Mouse (Mus musculus) megakaryocyte, embryonic 14.5 days (primary cell): ENCODE results near the gene Tnks2. TPM values are rescaled to one million over a fixed set of nuclear protein-coding genes. Genes with fewer than 3 reads are reported as not detected.
"Not testable (repeated sequence)": the region's sequence is repeated elsewhere in the genome, so short reads cannot be mapped to it uniquely, and the experiment has no call there.

Source experiments
- H3K27me3 ChIP-seq: replicated peaks from 2 replicates; pipeline ENCODE3; 2012; ENCODE audit warnings: inconsistent platforms
- H3K36me3 ChIP-seq: replicated peaks from 2 replicates; pipeline ENCODE3; 2012; ENCODE audit warnings: low read length, inconsistent platforms, mixed read lengths
- H3K4me1 ChIP-seq: 2 replicates; pipeline ENCODE4 v1.6.1; 2012; ENCODE audit warnings: inconsistent platforms
- H3K4me3 ChIP-seq: replicated peaks from 2 replicates; pipeline ENCODE3; 2012; ENCODE audit warnings: moderate library complexity, mild to moderate bottlenecking, inconsistent platforms
- H3K9me3 ChIP-seq: 2 replicates; pipeline ENCODE4 v1.6.1; 2012; ENCODE audit warnings: inconsistent platforms
- FLI1 ChIP-seq: IDR thresholded peaks from 2 replicates; pipeline ENCODE4 v1.6.1; 2012; ENCODE audit warnings: low read length, inconsistent platforms, mixed read lengths
- GATA1 ChIP-seq: IDR thresholded peaks from 3 replicates; pipeline ENCODE4 v1.6.1; 2012; ENCODE audit warnings: mixed read lengths, low read length, inconsistent platforms, borderline replicate concordance
- polyA plus RNA-seq: library from polyadenylated mRNA; stranded (reverse); fragments of >175 nt; gene quantifications from 2 replicates; pipeline ENCODE4 v1.2.3, GENCODE M21; 2012; ENCODE audit warnings: low replicate concordance; ENCODE audit not compliant: insufficient read depth

Gene Tnks2
- polyA plus RNA-seq, 1 experiment = 1.3 TPM

DNA sequence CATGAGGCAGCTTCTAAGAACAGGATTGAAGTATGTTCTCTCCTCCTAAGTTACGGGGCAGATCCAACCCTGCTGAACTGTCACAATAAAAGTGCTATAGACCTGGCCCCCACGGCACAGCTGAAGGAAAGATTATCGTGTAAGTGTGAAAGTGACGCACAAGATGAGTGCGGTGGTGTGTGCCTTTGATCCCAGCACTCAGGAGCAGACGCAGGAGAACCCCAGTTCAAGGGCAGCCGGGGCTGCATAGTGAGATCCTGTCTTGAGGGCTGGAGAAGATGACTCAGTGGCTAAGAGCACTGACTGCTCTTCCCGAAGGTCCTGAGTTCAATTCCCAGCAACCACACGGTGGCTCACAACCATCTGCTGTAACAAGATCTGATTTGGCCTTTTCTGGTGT, 23.8 kb downstream of the Tnks2 start:
- Histone ChIP-seq H3K36me3 (peaks cover 94% of the 10 kb centered on the region), H3K9me3 (no peaks in the 10 kb centered on the region), H3K27me3 (no peaks in the 10 kb centered on the region), H3K4me1 (peaks cover 17% of the 10 kb centered on the region), H3K4me3 (no peak overlapping the region)
- no peak for TF ChIP-seq FLI1

DNA sequence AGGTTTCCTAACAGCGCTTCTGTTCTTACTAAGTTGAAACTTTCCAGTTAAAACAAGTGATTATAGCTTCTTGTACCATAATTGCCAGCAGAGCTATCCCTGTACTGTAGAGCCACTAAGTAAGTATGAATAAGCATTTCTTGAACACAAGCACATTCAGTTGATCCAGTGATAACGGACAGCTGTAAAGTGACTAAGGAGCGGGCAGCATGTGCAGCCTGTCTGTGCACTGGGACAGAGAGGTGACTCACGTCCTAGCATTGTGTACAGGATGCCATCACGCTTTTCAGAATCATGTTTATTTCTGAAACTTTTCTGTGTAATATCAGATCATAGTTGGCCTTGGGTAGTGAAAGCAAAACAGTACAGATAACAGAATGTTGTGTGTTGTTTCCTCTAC, 26.4 kb downstream of the Tnks2 start:
- Histone ChIP-seq H3K27me3 (no peaks in the 10 kb centered on the region), H3K36me3 (peaks cover 93% of the 10 kb centered on the region), H3K9me3 (no peaks in the 10 kb centered on the region), H3K4me1 (peaks cover 17% of the 10 kb centered on the region), H3K4me3 (peak overlapping the region; percentile 62)
- TF ChIP-seq FLI1 = no peak
- no peak for TF ChIP-seq GATA1

DNA sequence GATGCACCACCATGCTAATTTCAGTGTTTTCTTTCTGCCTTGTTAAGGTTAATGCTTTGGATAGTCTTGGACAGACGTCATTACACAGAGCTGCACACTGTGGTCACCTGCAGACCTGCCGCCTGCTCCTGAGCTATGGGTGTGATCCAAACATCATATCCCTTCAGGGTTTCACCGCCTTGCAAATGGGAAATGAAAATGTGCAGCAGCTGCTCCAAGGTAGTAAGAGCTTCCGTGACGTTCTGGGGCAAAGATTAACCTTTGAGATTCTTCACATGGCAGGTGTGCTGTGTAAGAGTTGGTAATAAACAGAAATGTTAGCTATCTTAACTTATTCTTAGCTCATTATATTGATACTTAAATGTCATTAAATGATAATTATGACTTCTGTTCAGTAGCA, 31.9 kb downstream of the Tnks2 start:
- Histone ChIP-seq H3K9me3 (no peaks in the 10 kb centered on the region), H3K27me3 (no peaks in the 10 kb centered on the region), H3K4me1 (no peaks in the 10 kb centered on the region), H3K4me3 (no peak overlapping the region), H3K36me3 (peaks cover 93% of the 10 kb centered on the region)
- no peak for TF ChIP-seq GATA1
- no peak for TF ChIP-seq FLI1

DNA sequence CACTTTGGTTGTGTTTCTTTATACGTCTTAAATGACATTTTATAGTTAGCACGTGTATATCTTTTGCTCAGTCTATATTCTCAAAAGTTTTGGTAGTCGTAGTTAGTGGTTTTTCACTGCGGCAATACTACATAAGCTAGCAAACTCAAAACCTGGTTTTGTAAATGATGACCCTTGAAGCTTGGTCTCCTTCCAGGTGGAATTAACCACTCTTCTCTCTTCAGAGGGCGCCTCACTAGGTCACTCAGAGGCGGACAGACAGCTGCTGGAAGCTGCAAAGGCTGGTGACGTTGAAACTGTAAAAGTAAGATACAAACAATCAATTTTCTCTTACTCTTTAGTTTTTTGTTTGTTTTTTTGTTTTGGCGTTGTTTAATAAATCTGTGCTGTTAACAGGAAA, 33.4 kb downstream of the Tnks2 start:
- H3K4me3 ChIP-seq = no peak overlapping the region
- H3K9me3 ChIP-seq = no peaks in the 10 kb centered on the region
- H3K27me3 ChIP-seq = no peaks in the 10 kb centered on the region
- H3K36me3 ChIP-seq = peaks cover 92% of the 10 kb centered on the region
- H3K4me1 ChIP-seq = no peaks in the 10 kb centered on the region
- TF ChIP-seq GATA1 (no peak), FLI1 (no peak)

DNA sequence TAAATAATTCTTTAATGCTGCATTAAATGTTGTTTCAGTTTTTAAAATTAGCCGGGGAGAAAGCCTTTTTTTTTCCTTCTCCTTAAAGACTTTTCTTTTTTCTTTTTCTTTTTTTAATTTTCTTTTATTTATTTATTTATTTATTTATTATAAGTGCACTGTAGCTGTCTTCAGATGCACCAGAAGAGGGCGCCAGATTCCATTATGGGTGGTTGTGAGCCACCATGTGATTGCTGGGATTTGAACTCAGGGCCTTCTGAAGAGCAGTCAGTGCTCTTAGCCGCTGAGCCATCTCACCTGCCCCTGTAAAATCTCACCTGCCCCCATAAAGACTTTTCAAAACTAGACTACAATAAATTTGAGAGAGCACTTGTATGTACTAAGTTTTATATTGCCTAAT, 34.6 kb downstream of the Tnks2 start:
- H3K36me3 ChIP-seq = peaks cover 93% of the 10 kb centered on the region
- H3K4me1 ChIP-seq, H3K9me3 ChIP-seq, H3K27me3 ChIP-seq, H3K4me3 ChIP-seq: not testable (repeated sequence)

DNA sequence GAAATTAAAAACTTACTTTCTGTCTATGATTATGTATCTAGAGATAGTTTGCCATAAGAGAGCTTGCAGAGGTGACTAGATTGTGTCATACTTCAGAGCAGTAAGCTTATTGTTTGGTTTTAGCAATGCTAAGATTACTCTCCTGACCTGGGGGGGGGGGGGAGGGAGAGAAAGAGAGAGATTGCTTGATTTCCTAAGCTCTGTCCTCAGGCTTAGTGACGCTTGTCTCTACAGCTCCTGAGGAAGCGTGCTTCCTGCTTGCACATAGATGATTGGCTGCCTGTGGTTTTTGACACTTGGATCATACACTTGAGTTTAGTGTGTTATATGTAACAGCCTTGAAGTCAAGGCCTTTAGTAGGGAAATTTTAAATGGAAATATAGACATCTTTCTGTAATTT, 40.6 kb downstream of the Tnks2 start:
- no peaks in the 10 kb centered on the region for H3K9me3 ChIP-seq
- no peaks in the 10 kb centered on the region for H3K27me3 ChIP-seq
- H3K4me1 ChIP-seq = no peaks in the 10 kb centered on the region
- no peak for TF ChIP-seq GATA1
- TF ChIP-seq FLI1 = no peak
- no peak overlapping the region for H3K4me3 ChIP-seq
- peaks cover 98% of the 10 kb centered on the region for H3K36me3 ChIP-seq

DNA sequence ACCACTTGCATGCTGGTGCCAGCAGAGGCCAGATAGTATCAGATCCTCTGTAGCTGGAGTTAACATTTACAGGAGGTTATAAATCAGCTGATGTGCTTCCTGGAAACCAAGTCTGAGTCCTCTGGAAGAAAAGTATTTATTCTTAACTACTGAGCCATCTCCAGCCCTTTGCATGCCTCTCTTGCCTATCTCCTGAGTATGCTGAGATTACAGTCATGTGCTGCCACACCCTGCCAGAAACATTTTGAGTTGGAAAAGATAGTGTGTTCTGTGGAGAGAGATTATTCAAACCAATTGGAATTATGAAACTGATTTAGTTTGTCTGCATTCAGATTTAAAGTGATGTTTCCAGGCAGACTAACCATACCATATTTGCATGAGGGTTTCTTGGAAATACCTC, 43.3 kb downstream of the Tnks2 start:
- Histone ChIP-seq H3K9me3 (no peaks in the 10 kb centered on the region), H3K4me3 (no peak overlapping the region)
- no peak for TF ChIP-seq GATA1
- TF ChIP-seq FLI1 = no peak

DNA sequence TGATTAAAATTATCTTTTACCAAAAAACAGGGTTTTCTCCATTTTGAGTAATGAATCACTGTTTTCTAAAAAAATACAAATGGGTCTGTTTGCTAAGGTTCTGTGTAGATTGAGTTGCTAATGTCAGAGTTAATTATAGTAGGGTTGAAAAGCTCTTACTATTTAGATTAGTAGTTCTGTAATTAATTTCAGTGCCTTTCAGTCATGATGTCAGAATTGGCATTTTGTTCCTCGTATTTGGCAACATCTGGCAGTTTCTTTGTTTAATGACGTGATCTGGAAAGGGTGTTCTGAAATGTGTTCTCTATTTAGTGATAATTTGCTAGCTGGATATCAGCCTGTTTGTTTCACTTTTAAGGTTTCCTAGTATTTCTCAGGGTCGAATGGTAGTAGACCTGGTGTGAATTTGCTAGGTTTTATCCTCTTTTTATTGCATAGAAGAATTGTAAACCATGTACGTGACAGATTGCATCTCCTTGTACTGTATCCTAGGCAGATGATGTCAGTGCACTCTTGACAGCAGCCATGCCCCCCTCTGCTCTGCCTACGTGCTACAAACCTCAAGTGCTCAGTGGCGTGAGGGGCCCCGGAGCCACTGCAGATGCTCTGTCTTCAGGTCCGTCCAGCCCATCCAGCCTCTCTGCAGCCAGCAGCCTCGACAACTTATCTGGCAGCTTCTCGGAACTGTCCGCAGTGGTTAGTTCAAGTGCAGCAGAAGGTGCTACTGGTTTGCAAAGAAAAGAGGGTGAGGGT, 44.9 kb downstream of the Tnks2 start:
- Histone ChIP-seq H3K9me3 (no peaks in the 10 kb centered on the region), H3K27me3 (no peaks in the 10 kb centered on the region), H3K4me1 (no peaks in the 10 kb centered on the region), H3K4me3 (no peak overlapping the region), H3K36me3 (peaks cover 100% of the 10 kb centered on the region)
- TF ChIP-seq FLI1 (no peak), GATA1 (no peak)

More for the DNA sequence above, 43.3 kb downstream of the Tnks2 start:
- peaks cover 100% of the 10 kb centered on the region for H3K36me3 ChIP-seq
- H3K27me3 ChIP-seq = no peaks in the 10 kb centered on the region
- no peaks in the 10 kb centered on the region for H3K4me1 ChIP-seq

DNA sequence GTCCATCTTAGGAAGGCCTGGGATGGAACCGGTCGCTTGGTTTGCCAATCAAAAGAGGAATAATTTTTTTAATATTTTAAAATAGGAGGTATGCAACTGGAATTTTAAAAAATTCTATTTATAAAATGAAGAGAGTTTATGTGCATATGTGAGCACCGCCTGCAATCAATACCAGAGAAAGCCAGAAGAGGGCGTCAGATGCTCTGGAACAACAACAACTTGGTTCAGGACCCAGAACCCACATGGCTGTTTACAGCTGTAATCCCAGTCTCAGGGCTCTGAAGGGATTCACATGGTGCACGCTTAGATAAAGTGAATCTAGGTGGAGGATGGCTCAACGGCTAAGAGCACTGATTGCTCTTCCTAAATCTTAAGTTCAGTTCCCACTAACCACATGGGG, 49.1 kb downstream of the Tnks2 start:
- Histone ChIP-seq H3K4me3 (no peak overlapping the region), H3K4me1 (no peaks in the 10 kb centered on the region), H3K9me3 (no peaks in the 10 kb centered on the region), H3K27me3 (no peaks in the 10 kb centered on the region), H3K36me3 (peaks cover 98% of the 10 kb centered on the region)
- TF ChIP-seq FLI1 (no peak), GATA1 (no peak)

DNA sequence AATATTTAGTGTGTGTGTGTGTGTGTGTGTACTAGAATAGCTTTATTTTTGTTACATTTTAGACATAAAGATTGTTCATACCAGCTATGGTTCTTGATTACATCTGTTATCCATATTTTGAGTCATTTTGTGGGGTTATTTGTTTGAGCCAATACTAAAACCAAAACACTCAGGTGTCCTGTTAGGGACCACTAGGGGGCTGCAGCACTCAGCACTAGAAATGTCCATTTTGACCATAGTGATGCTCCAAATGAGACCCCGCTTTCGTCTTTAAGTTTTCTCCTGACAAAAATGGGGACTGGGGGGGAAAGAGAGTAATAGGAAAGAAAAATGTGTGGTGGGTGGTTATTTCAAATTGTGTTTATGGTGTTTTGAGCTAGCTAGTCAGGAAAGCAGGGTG, 52.3 kb downstream of the Tnks2 start:
- no peaks in the 10 kb centered on the region for H3K9me3 ChIP-seq
- no peak overlapping the region for H3K4me3 ChIP-seq
- peaks cover 98% of the 10 kb centered on the region for H3K36me3 ChIP-seq
- H3K27me3 ChIP-seq = no peaks in the 10 kb centered on the region
- no peaks in the 10 kb centered on the region for H3K4me1 ChIP-seq
- TF ChIP-seq FLI1 (no peak), GATA1 (no peak)

DNA sequence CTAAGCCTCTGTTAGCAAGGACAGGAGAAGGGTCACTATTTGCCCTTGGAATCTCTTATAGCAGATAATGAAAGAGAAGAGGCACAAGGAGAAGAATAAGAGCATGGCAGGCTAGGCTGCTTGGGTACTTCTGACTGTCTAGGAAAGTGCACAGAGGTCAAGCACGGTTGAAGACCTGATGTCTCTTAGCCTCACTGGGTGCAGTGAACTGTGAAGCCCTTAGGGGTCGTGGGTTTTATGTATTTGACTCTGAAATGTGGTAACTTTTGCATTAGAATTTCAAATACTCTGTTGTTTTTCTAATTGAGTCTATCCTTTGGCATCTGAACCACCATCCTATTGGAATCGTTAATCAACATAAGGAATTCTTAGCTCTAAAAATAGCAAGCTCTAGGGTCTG, 53.7 kb downstream of the Tnks2 start:
- Histone ChIP-seq H3K9me3 (no peaks in the 10 kb centered on the region), H3K4me3 (no peak overlapping the region), H3K4me1 (no peaks in the 10 kb centered on the region), H3K27me3 (no peaks in the 10 kb centered on the region), H3K36me3 (peaks cover 98% of the 10 kb centered on the region)
- TF ChIP-seq GATA1 = no peak
- no peak for TF ChIP-seq FLI1
